Mouse (Mus musculus): ENCODE measurements around the gene Gm20696. TPM values are rescaled to one million over a fixed set of nuclear protein-coding genes. Genes with fewer than 3 reads are reported as not detected.

The Gm20696 gene
- polyA plus RNA-seq, 1 experiment = 0.24 TPM

DNA sequence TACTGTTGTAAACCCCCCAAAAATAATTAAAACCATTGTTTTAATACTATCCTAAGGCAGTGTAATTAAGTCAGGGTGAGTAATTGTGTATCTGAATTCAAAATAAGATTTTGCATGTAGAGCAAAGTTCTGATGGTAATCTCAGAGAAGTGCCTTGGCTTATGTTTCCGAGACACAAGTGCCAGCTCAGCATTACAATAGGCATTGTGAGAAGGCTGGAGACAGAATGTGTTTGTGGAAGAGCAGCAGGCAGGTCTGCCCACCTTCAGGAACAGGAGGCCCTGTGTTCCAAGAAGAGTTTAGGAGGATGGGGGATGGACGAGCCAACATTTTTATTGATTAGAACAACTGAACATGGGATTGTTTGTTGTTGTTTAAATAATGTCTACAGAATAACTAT, 137.6 kb downstream of the Gm20696 start:
- no peak overlapping the region for H3K27ac ChIP-seq (ENCODE audit: insufficient read depth, low read length)

GRCm38 (mm10) chr6:99527457-99528105, 139.0 kb downstream of the Gm20696 start:
- H3K27ac ChIP-seq (ENCODE audit: insufficient read depth, low read length) = no peak overlapping the region
- TF ChIP-seq CTCF (IDR thresholded peaks at IDR 0.05; ENCODE audit: low read depth, low read length) = peak; percentile 57
- no peak for TF ChIP-seq EP300 (IDR thresholded peaks at IDR 0.05; ENCODE audit: insufficient read depth, low read depth, low read length)

More for the DNA sequence above, 137.6 kb downstream of the Gm20696 start:
- no peaks in the 10 kb centered on the region for H3K36me3 ChIP-seq (ENCODE audit: control insufficient read depth, insufficient read depth, low read length, poor library complexity, severe bottlenecking)
- peaks cover 2% of the 10 kb centered on the region; the same call in 1 of the 2 replicates for H3K27me3 ChIP-seq (ENCODE audit: control insufficient read depth, insufficient read depth, low read length, poor library complexity, severe bottlenecking)
- H3K4me1 ChIP-seq (ENCODE audit: control insufficient read depth, insufficient read depth, low read length) = no peaks in the 10 kb centered on the region
- H3K9me3 ChIP-seq (replicated peaks; ENCODE audit: control insufficient read depth, insufficient read depth, low read length, poor library complexity, severe bottlenecking) = no peaks in the 10 kb centered on the region
- no peak for TF ChIP-seq POLR2A (IDR thresholded peaks at IDR 0.05; ENCODE audit: insufficient read depth, low read length)
- TF ChIP-seq EP300 (IDR thresholded peaks at IDR 0.05; ENCODE audit: insufficient read depth, low read depth, low read length) = no peak
- TF ChIP-seq CTCF (IDR thresholded peaks at IDR 0.05; ENCODE audit: low read depth, low read length) = no peak
- H3K4me3 ChIP-seq (ENCODE audit: low read depth, low read length) = no peak overlapping the region
- H3K9ac ChIP-seq (ENCODE audit: low read depth, poor library complexity, severe bottlenecking) = no peak overlapping the region

GRCm38 (mm10) chr6:99525351-99525750, 141.2 kb downstream of the Gm20696 start:
- no peak overlapping the region for H3K4me3 ChIP-seq (ENCODE audit: low read depth, low read length)
- no peaks in the 10 kb centered on the region for H3K9me3 ChIP-seq (replicated peaks; ENCODE audit: control insufficient read depth, insufficient read depth, low read length, poor library complexity, severe bottlenecking)
- TF ChIP-seq EP300 (IDR thresholded peaks at IDR 0.05; ENCODE audit: insufficient read depth, low read depth, low read length) (no peak), CTCF (IDR thresholded peaks at IDR 0.05; ENCODE audit: low read depth, low read length) (peak; percentile 7), POLR2A (IDR thresholded peaks at IDR 0.05; ENCODE audit: insufficient read depth, low read length) (no peak)
- no peak overlapping the region for H3K9ac ChIP-seq (ENCODE audit: low read depth, poor library complexity, severe bottlenecking)
- H3K36me3 ChIP-seq (ENCODE audit: control insufficient read depth, insufficient read depth, low read length, poor library complexity, severe bottlenecking) = no peaks in the 10 kb centered on the region
- H3K27ac ChIP-seq (ENCODE audit: insufficient read depth, low read length) = no peak overlapping the region
- H3K4me1 ChIP-seq (ENCODE audit: control insufficient read depth, insufficient read depth, low read length) = no peaks in the 10 kb centered on the region
- peaks cover 24% of the 10 kb centered on the region for H3K27me3 ChIP-seq (ENCODE audit: control insufficient read depth, insufficient read depth, low read length, poor library complexity, severe bottlenecking)

More at GRCm38 (mm10) chr6:99527457-99528105, 139.0 kb downstream of the Gm20696 start:
- H3K36me3 ChIP-seq (ENCODE audit: control insufficient read depth, insufficient read depth, low read length, poor library complexity, severe bottlenecking) = no peaks in the 10 kb centered on the region
- no peaks in the 10 kb centered on the region for H3K9me3 ChIP-seq (replicated peaks; ENCODE audit: control insufficient read depth, insufficient read depth, low read length, poor library complexity, severe bottlenecking)
- H3K4me1 ChIP-seq (ENCODE audit: control insufficient read depth, insufficient read depth, low read length) = no peaks in the 10 kb centered on the region
- no peak overlapping the region for H3K9ac ChIP-seq (ENCODE audit: low read depth, poor library complexity, severe bottlenecking)
- no peak overlapping the region for H3K4me3 ChIP-seq (ENCODE audit: low read depth, low read length)
- H3K27me3 ChIP-seq (ENCODE audit: control insufficient read depth, insufficient read depth, low read length, poor library complexity, severe bottlenecking) = peaks cover 4% of the 10 kb centered on the region; the same call in 1 of the 2 replicates

DNA sequence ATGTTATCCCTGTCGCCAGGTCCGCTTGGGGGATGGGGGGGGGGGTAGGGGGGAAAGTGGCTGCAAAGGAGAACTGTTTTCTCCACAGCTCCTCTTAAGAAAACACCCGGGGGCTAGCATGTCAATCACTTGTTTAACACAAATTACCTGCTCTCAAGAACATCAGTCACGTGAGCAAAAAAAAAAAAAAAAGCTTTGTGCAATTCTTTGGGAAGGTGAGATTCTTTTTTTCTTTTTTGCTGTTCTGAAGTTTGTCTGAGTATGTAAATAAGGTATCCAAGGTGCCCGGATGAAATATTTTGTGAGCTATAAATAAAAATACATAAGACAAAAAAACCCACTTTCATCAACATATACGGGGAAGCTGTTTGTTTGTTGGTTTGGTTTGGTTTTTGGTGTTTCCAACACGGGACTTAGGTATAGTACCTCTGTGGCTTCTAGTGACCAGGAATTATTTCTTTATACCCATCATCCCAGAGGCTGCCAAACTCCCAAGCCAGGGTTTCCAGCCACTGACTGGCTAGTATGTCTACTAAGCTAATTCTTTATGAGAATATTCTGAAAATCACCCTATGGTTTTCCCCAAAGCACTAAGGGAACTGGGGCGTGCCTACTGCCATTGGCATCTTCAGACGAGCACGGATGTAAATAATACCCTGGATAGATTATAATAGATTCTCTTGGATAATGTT, 142.8 kb downstream of the Gm20696 start:
- H3K4me3 ChIP-seq (ENCODE audit: low read depth, low read length) = no peak overlapping the region
- peaks cover 26% of the 10 kb centered on the region for H3K27me3 ChIP-seq (ENCODE audit: control insufficient read depth, insufficient read depth, low read length, poor library complexity, severe bottlenecking)
- TF ChIP-seq POLR2A (IDR thresholded peaks at IDR 0.05; ENCODE audit: insufficient read depth, low read length) (no peak), EP300 (IDR thresholded peaks at IDR 0.05; ENCODE audit: insufficient read depth, low read depth, low read length) (no peak), CTCF (IDR thresholded peaks at IDR 0.05; ENCODE audit: low read depth, low read length) (no peak)
- H3K9me3 ChIP-seq (replicated peaks; ENCODE audit: control insufficient read depth, insufficient read depth, low read length, poor library complexity, severe bottlenecking) = no peaks in the 10 kb centered on the region
- no peaks in the 10 kb centered on the region for H3K36me3 ChIP-seq (ENCODE audit: control insufficient read depth, insufficient read depth, low read length, poor library complexity, severe bottlenecking)
- no peak overlapping the region for H3K27ac ChIP-seq (ENCODE audit: insufficient read depth, low read length)
- no peak overlapping the region for H3K9ac ChIP-seq (ENCODE audit: low read depth, poor library complexity, severe bottlenecking)
- no peaks in the 10 kb centered on the region for H3K4me1 ChIP-seq (ENCODE audit: control insufficient read depth, insufficient read depth, low read length)

DNA sequence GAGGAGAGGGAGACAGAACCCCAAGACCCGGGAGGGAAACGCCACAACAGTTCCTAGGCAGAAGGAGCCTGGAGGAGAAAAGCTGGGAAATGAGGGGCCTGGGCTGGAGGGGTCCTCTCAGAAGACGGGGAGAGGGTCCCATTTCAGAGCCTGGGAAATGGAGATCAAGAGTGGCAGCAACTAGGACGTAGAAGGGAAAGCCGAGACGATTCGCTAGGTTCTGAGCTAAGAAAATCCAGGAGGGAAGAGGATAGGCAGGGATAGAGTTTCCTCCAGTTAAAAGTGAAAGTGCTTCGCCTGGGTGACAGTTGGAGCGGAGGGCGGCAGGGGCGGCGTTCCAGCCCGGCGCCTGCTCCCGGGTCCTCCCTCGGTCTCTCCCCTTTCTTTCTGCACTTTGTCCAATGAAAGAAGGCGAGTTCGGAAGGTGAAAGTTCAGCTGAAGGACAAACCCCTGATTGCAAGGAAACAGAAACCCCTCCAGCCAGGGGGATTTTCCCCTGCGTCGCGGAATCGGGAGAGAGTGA, 143.4 kb downstream of the Gm20696 start:
- Histone ChIP-seq H3K4me3 (ENCODE audit: low read depth, low read length) (peak overlapping the region; percentile 72), H3K4me1 (ENCODE audit: control insufficient read depth, insufficient read depth, low read length) (no peaks in the 10 kb centered on the region), H3K27ac (ENCODE audit: insufficient read depth, low read length) (no peak overlapping the region), H3K36me3 (ENCODE audit: control insufficient read depth, insufficient read depth, low read length, poor library complexity, severe bottlenecking) (no peaks in the 10 kb centered on the region), H3K9ac (ENCODE audit: low read depth, poor library complexity, severe bottlenecking) (peak overlapping the region; percentile 19), H3K27me3 (ENCODE audit: control insufficient read depth, insufficient read depth, low read length, poor library complexity, severe bottlenecking) (peaks cover 26% of the 10 kb centered on the region), H3K9me3 (replicated peaks; ENCODE audit: control insufficient read depth, insufficient read depth, low read length, poor library complexity, severe bottlenecking) (no peaks in the 10 kb centered on the region)
- TF ChIP-seq CTCF (IDR thresholded peaks at IDR 0.05; ENCODE audit: low read depth, low read length) (no peak), POLR2A (IDR thresholded peaks at IDR 0.05; ENCODE audit: insufficient read depth, low read length) (no peak), EP300 (IDR thresholded peaks at IDR 0.05; ENCODE audit: insufficient read depth, low read depth, low read length) (peak; percentile 64; the same call in 1 of the 2 replicates)

All from ES-Bruce4 (cell line).